Mouse (Mus musculus): ENCODE measurements around the gene Kif2c. TPM values are rescaled to one million over a fixed set of nuclear protein-coding genes. Genes with fewer than 3 reads are reported as not detected.

Gene Kif2c
- polyA plus RNA-seq, 1 experiment: 0.16 TPM

GRCm38 (mm10) chr4:117132794-117133143, 49.7 kb downstream of the Kif2c start:
- WGBS: 37% methylated on average over 11 of the region's 11 CpGs
- Histone ChIP-seq H3K27me3 (ENCODE audit: control insufficient read depth, insufficient read depth, low read length) (no peaks in the 10 kb centered on the region), H3K4me1 (ENCODE audit: control insufficient read depth, insufficient read depth, low read length) (no peaks in the 10 kb centered on the region; the same call in 1 of the 2 replicates), H3K27ac (ENCODE audit: insufficient read depth, low read length) (no peak overlapping the region), H3K4me3 (replicated peaks; ENCODE audit: insufficient read depth, low read depth, low read length) (peak overlapping the region; percentile 65)
- no peak for DNase-seq
- TF ChIP-seq POLR2A (IDR thresholded peaks at IDR 0.05; ENCODE audit: borderline replicate concordance, insufficient read depth, low read length) (no peak), CTCF (IDR thresholded peaks at IDR 0.05; ENCODE audit: borderline replicate concordance, insufficient read depth, low read depth, low read length) (no peak)

- Histone ChIP-seq H3K27ac (ENCODE audit: insufficient read depth, low read length) (no peak overlapping the region), H3K27me3 (ENCODE audit: control insufficient read depth, insufficient read depth, low read length) (no peaks in the 10 kb centered on the region)
These were observed 50.3 kb downstream of the Kif2c start for GRCm38 (mm10) chr4:117131890-117132793.

GRCm38 (mm10) chr4:117131198-117131597, 51.2 kb downstream of the Kif2c start:
- no peak overlapping the region for H3K27ac ChIP-seq (ENCODE audit: insufficient read depth, low read length)
- no peaks in the 10 kb centered on the region; the same call in none of the 2 replicates for H3K4me1 ChIP-seq (ENCODE audit: control insufficient read depth, insufficient read depth, low read length)
- TF ChIP-seq CTCF (IDR thresholded peaks at IDR 0.05; ENCODE audit: borderline replicate concordance, insufficient read depth, low read depth, low read length) (no peak), POLR2A (IDR thresholded peaks at IDR 0.05; ENCODE audit: borderline replicate concordance, insufficient read depth, low read length) (no peak)
- H3K4me3 ChIP-seq (replicated peaks; ENCODE audit: insufficient read depth, low read depth, low read length): no peak overlapping the region
- 41% methylated on average over 6 of the region's 6 CpGs for WGBS
- DNase-seq: no peak
- H3K27me3 ChIP-seq (ENCODE audit: control insufficient read depth, insufficient read depth, low read length): no peaks in the 10 kb centered on the region

More at GRCm38 (mm10) chr4:117131890-117132793, 50.3 kb downstream of the Kif2c start:
- Histone ChIP-seq H3K4me3 (replicated peaks; ENCODE audit: insufficient read depth, low read depth, low read length) (no peak overlapping the region), H3K4me1 (ENCODE audit: control insufficient read depth, insufficient read depth, low read length) (no peaks in the 10 kb centered on the region; the same call in 1 of the 2 replicates)
- WGBS: 55% methylated on average over 7 of the region's 7 CpGs
- TF ChIP-seq CTCF (IDR thresholded peaks at IDR 0.05; ENCODE audit: borderline replicate concordance, insufficient read depth, low read depth, low read length): no peak
- TF ChIP-seq POLR2A (IDR thresholded peaks at IDR 0.05; ENCODE audit: borderline replicate concordance, insufficient read depth, low read length): no peak
- no peak for DNase-seq

GRCm38 (mm10) chr4:117130790-117131189, 51.6 kb downstream of the Kif2c start:
- Histone ChIP-seq H3K4me1 (ENCODE audit: control insufficient read depth, insufficient read depth, low read length) (peaks cover 4% of the 10 kb centered on the region), H3K27ac (ENCODE audit: insufficient read depth, low read length) (no peak overlapping the region), H3K4me3 (replicated peaks; ENCODE audit: insufficient read depth, low read depth, low read length) (no peak overlapping the region), H3K27me3 (ENCODE audit: control insufficient read depth, insufficient read depth, low read length) (no peaks in the 10 kb centered on the region)
- TF ChIP-seq CTCF (IDR thresholded peaks at IDR 0.05; ENCODE audit: borderline replicate concordance, insufficient read depth, low read depth, low read length) (no peak), POLR2A (IDR thresholded peaks at IDR 0.05; ENCODE audit: borderline replicate concordance, insufficient read depth, low read length) (no peak)
- 52% methylated on average over 6 of the region's 6 CpGs for WGBS
- no peak for DNase-seq

- DNase-seq: no peak
- peaks cover 8% of the 10 kb centered on the region for H3K4me1 ChIP-seq (ENCODE audit: control insufficient read depth, insufficient read depth, low read length)
- H3K27me3 ChIP-seq (ENCODE audit: control insufficient read depth, insufficient read depth, low read length): no peaks in the 10 kb centered on the region
- H3K27ac ChIP-seq (ENCODE audit: insufficient read depth, low read length): no peak overlapping the region
- H3K4me3 ChIP-seq (replicated peaks; ENCODE audit: insufficient read depth, low read depth, low read length): no peak overlapping the region
- TF ChIP-seq POLR2A (IDR thresholded peaks at IDR 0.05; ENCODE audit: borderline replicate concordance, insufficient read depth, low read length) (no peak), CTCF (IDR thresholded peaks at IDR 0.05; ENCODE audit: borderline replicate concordance, insufficient read depth, low read depth, low read length) (no peak)
- 90% methylated on average over 33 of the region's 33 CpGs for WGBS
These were observed 54.3 kb downstream of the Kif2c start for GRCm38 (mm10) chr4:117127991-117128686.

- Histone ChIP-seq H3K4me3 (replicated peaks; ENCODE audit: insufficient read depth, low read depth, low read length) (no peak within 1 kb of the TSS), H3K27ac (ENCODE audit: insufficient read depth, low read length) (peak within 1 kb of the TSS; percentile 38; the same call in 1 of the 2 replicates), H3K27me3 (ENCODE audit: control insufficient read depth, insufficient read depth, low read length) (no peaks in the 10 kb centered on the region), H3K4me1 (ENCODE audit: control insufficient read depth, insufficient read depth, low read length) (peaks cover 8% of the 10 kb centered on the region)
- TF ChIP-seq CTCF (IDR thresholded peaks at IDR 0.05; ENCODE audit: borderline replicate concordance, insufficient read depth, low read depth, low read length) (no peak), POLR2A (IDR thresholded peaks at IDR 0.05; ENCODE audit: borderline replicate concordance, insufficient read depth, low read length) (no peak)
- 80% methylated on average over 9 of the region's 9 CpGs for WGBS
- DNase-seq: no peak
These were observed 55.7 kb downstream of the Kif2c start, which contains the start of gene Tctex1d4 for GRCm38 (mm10) chr4:117126675-117127290. Gene Tctex1d4 (plus strand): TSS chr4:117126794.

GRCm38 (mm10) chr4:117125910-117126674, 56.3 kb downstream of the Kif2c start:
- no peak for TF ChIP-seq POLR2A (IDR thresholded peaks at IDR 0.05; ENCODE audit: borderline replicate concordance, insufficient read depth, low read length)
- no peak for TF ChIP-seq CTCF (IDR thresholded peaks at IDR 0.05; ENCODE audit: borderline replicate concordance, insufficient read depth, low read depth, low read length)
- DNase-seq: no peak
- 45% methylated on average over 15 of the region's 15 CpGs for WGBS
- Histone ChIP-seq H3K27ac (ENCODE audit: insufficient read depth, low read length) (peak overlapping the region; percentile 38; the same call in 1 of the 2 replicates), H3K4me3 (replicated peaks; ENCODE audit: insufficient read depth, low read depth, low read length) (no peak overlapping the region), H3K27me3 (ENCODE audit: control insufficient read depth, insufficient read depth, low read length) (no peaks in the 10 kb centered on the region), H3K4me1 (ENCODE audit: control insufficient read depth, insufficient read depth, low read length) (peaks cover 8% of the 10 kb centered on the region)

Measured in cerebellum, adult 2 months (tissue).